Mouse (Mus musculus) myocyte (in vitro differentiated cells): Measurements from ENCODE around the gene D630045J12Rik. TPM values are rescaled to one million over a fixed set of nuclear protein-coding genes. Genes with fewer than 3 reads are reported as not detected.

Experiments
- H3K27me3 ChIP-seq: one replicate; pipeline ENCODE4 v1.6.1; 2011; ENCODE audit not compliant: control insufficient read depth, insufficient read depth, insufficient read length
- H3K36me3 ChIP-seq: one replicate; pipeline ENCODE4 v1.6.1; 2011; ENCODE audit not compliant: control insufficient read depth, insufficient read depth
- H3K4me2 ChIP-seq: one replicate; pipeline ENCODE4 v1.6.1; 2011; ENCODE audit warnings: low read depth, control low read depth
- H3K4me3 ChIP-seq: one replicate; pipeline ENCODE4 v1.5.1; 2011; ENCODE audit warnings: mild to moderate bottlenecking, control low read depth, moderate library complexity
- H3K79me2 ChIP-seq: one replicate; pipeline ENCODE4 v1.6.1; 2011; ENCODE audit not compliant: control insufficient read depth, insufficient read depth
- H3ac ChIP-seq: one replicate; pipeline ENCODE4 v1.6.1; 2011; ENCODE audit not compliant: control insufficient read depth, insufficient read length
- CEBPB ChIP-seq: IDR thresholded peaks from 2 replicates; pipeline ENCODE4 v1.6.1; 2011; ENCODE audit warnings: mild to moderate bottlenecking, moderate library complexity; ENCODE audit not compliant: poor library complexity, insufficient read depth, severe bottlenecking
- E2F4 ChIP-seq: IDR thresholded peaks from one replicate; pipeline ENCODE4 v1.6.1; 2011; ENCODE audit warnings: mild to moderate bottlenecking, control low read depth, moderate library complexity; ENCODE audit not compliant: insufficient read depth
- MAX ChIP-seq: IDR thresholded peaks from one replicate; pipeline ENCODE4 v1.6.1; 2011; ENCODE audit warnings: low read depth, mild to moderate bottlenecking, control low read depth
- MYOD1 ChIP-seq, 3 experiments: IDR thresholded peaks; one replicate each; pipeline ENCODE4 v1.6.1; 2011; ENCODE audit warnings: control low read depth in 2 of 3, low read depth in 2 of 3, mild to moderate bottlenecking in 2 of 3, moderate library complexity in 1 of 3; ENCODE audit not compliant: insufficient read length in 2 of 3, control insufficient read depth in 1 of 3
- MYOG ChIP-seq, 3 experiments: IDR thresholded peaks; one replicate each; pipeline ENCODE4 v1.6.1; 2011; ENCODE audit warnings: control low read depth in 2 of 3, low read depth in 2 of 3, mild to moderate bottlenecking in 2 of 3; ENCODE audit not compliant: insufficient read length in 2 of 3, control insufficient read depth in 1 of 3, insufficient read depth in 1 of 3
- POLR2A ChIP-seq: IDR thresholded peaks from one replicate; pipeline ENCODE4 v1.6.1; 2011; ENCODE audit warnings: low read depth, mild to moderate bottlenecking, control low read depth, moderate library complexity; ENCODE audit not compliant: insufficient read length
- POLR2AphosphoS2 ChIP-seq: IDR thresholded peaks from one replicate; pipeline ENCODE4 v1.6.1; 2011; ENCODE audit warnings: low read depth, control low read depth; ENCODE audit not compliant: insufficient read length
- REST ChIP-seq: IDR thresholded peaks from one replicate; pipeline ENCODE4 v1.6.1; 2011; ENCODE audit warnings: mild to moderate bottlenecking, control low read depth, moderate library complexity; ENCODE audit not compliant: insufficient read depth, insufficient read length
- SRF ChIP-seq: IDR thresholded peaks from one replicate; pipeline ENCODE4 v1.6.1; 2011; ENCODE audit warnings: low read depth; ENCODE audit not compliant: control insufficient read depth, insufficient read length
- TCF12 ChIP-seq: IDR thresholded peaks from one replicate; pipeline ENCODE4 v1.6.1; 2011; ENCODE audit warnings: mild to moderate bottlenecking, control low read depth; ENCODE audit not compliant: poor library complexity, insufficient read depth, severe bottlenecking
- TCF3 ChIP-seq: IDR thresholded peaks from one replicate; pipeline ENCODE4 v1.6.1; 2011; ENCODE audit warnings: low read depth, control low read depth; ENCODE audit not compliant: insufficient read length
- USF1 ChIP-seq: IDR thresholded peaks from one replicate; pipeline ENCODE4 v1.6.1; 2011; ENCODE audit warnings: low read depth, mild to moderate bottlenecking, control low read depth, moderate library complexity
- polyA plus RNA-seq: library from polyadenylated mRNA; unstranded; fragments of >200 nt; fragmentation: generic; extraction: Trizol; gene quantifications from one replicate; pipeline ENCODE4 v1.2.1, GENCODE M21; 2012; ENCODE audit warnings: missing spikeins

Gene D630045J12Rik
- polyA plus RNA-seq, 1 experiment = 0.77 TPM

GRCm38 (mm10) chr6:38122791-38123190 lies 131.0 kb downstream of the D630045J12Rik start:
- Histone ChIP-seq H3K4me2 (no peak overlapping the region), H3ac (no peak overlapping the region)

GRCm38 (mm10) chr6:38121843-38122242 lies 132.0 kb downstream of the D630045J12Rik start:
- Histone ChIP-seq H3K4me3 (no peak overlapping the region), H3K79me2 (no peaks in the 10 kb centered on the region), H3K27me3 (no peaks in the 10 kb centered on the region), H3K36me3 (no peaks in the 10 kb centered on the region), H3ac (no peak overlapping the region), H3K4me2 (no peak overlapping the region)
- TF ChIP-seq SRF (no peak), E2F4 (no peak), USF1 (no peak), POLR2A (no peak), MYOG (IDR thresholded peaks at IDR 0.05; ENCODE audit: control insufficient read depth in 1 of 3, insufficient read depth in 1 of 3, insufficient read length in 2 of 3, low read depth in 2 of 3) (no peak), POLR2AphosphoS2 (no peak)

More at GRCm38 (mm10) chr6:38122791-38123190, 131.0 kb downstream of the D630045J12Rik start:
- Histone ChIP-seq H3K36me3 (no peaks in the 10 kb centered on the region), H3K27me3 (no peaks in the 10 kb centered on the region), H3K79me2 (no peaks in the 10 kb centered on the region), H3K4me3 (no peak overlapping the region)
- TF ChIP-seq USF1 (no peak), POLR2A (no peak), MAX (no peak), E2F4 (no peak), MYOG (IDR thresholded peaks at IDR 0.05; ENCODE audit: control insufficient read depth in 1 of 3, insufficient read depth in 1 of 3, insufficient read length in 2 of 3, low read depth in 2 of 3) (no peak), REST (no peak), TCF12 (no peak), TCF3 (no peak), CEBPB (no peak), SRF (no peak), POLR2AphosphoS2 (no peak), MYOD1 (IDR thresholded peaks at IDR 0.05; ENCODE audit: control insufficient read depth in 1 of 3, insufficient read length in 2 of 3, low read depth in 2 of 3) (no peak)

GRCm38 (mm10) chr6:38120681-38121371 lies 133.0 kb downstream of the D630045J12Rik start:
- Histone ChIP-seq H3K36me3 (no peaks in the 10 kb centered on the region), H3K27me3 (no peaks in the 10 kb centered on the region)

GRCm38 (mm10) chr6:38118341-38118740 lies 135.5 kb downstream of the D630045J12Rik start:
- Histone ChIP-seq H3K4me2 (no peak overlapping the region), H3K27me3 (no peaks in the 10 kb centered on the region), H3K4me3 (no peak overlapping the region), H3K79me2 (no peaks in the 10 kb centered on the region), H3ac (no peak overlapping the region), H3K36me3 (no peaks in the 10 kb centered on the region)
- TF ChIP-seq CEBPB (no peak), SRF (no peak), MYOG (IDR thresholded peaks at IDR 0.05; ENCODE audit: control insufficient read depth in 1 of 3, insufficient read depth in 1 of 3, insufficient read length in 2 of 3, low read depth in 2 of 3) (no peak), USF1 (no peak), MAX (no peak), TCF3 (no peak), POLR2A (no peak), REST (no peak), E2F4 (no peak), MYOD1 (IDR thresholded peaks at IDR 0.05; ENCODE audit: control insufficient read depth in 1 of 3, insufficient read length in 2 of 3, low read depth in 2 of 3) (no peak), POLR2AphosphoS2 (no peak), TCF12 (no peak)

More at GRCm38 (mm10) chr6:38120681-38121371, 133.0 kb downstream of the D630045J12Rik start:
- Histone ChIP-seq H3K4me3 (no peak overlapping the region), H3K79me2 (no peaks in the 10 kb centered on the region), H3ac (no peak overlapping the region), H3K4me2 (no peak overlapping the region)
- no peak for TF ChIP-seq CEBPB
- no peak for TF ChIP-seq MYOG (IDR thresholded peaks at IDR 0.05; ENCODE audit: control insufficient read depth in 1 of 3, insufficient read depth in 1 of 3, insufficient read length in 2 of 3, low read depth in 2 of 3)
- TF ChIP-seq USF1 = no peak

GRCm38 (mm10) chr6:38116107-38116770 lies 137.6 kb downstream of the D630045J12Rik start:
- Histone ChIP-seq H3K4me2 (no peak overlapping the region), H3K4me3 (no peak overlapping the region), H3K27me3 (no peaks in the 10 kb centered on the region), H3K79me2 (no peaks in the 10 kb centered on the region), H3ac (no peak overlapping the region), H3K36me3 (no peaks in the 10 kb centered on the region)
- no peak for TF ChIP-seq USF1
- no peak for TF ChIP-seq REST
- no peak for TF ChIP-seq POLR2A
- no peak for TF ChIP-seq CEBPB
- TF ChIP-seq POLR2AphosphoS2 = no peak
- no peak for TF ChIP-seq TCF3
- no peak for TF ChIP-seq SRF
- TF ChIP-seq TCF12 = no peak
- TF ChIP-seq MYOD1 (IDR thresholded peaks at IDR 0.05; ENCODE audit: control insufficient read depth in 1 of 3, insufficient read length in 2 of 3, low read depth in 2 of 3) = no peak
- TF ChIP-seq E2F4 = no peak
- no peak for TF ChIP-seq MYOG (IDR thresholded peaks at IDR 0.05; ENCODE audit: control insufficient read depth in 1 of 3, insufficient read depth in 1 of 3, insufficient read length in 2 of 3, low read depth in 2 of 3)
- TF ChIP-seq MAX = no peak
